Mouse (Mus musculus): Measurements from ENCODE around the gene Ppox.

GRCm38 (mm10) chr1:171285096-171285892 is 4.3 kb upstream of the Ppox start:
- TF ChIP-seq CTCF (IDR thresholded peaks at IDR 0.05; ENCODE audit: control insufficient read depth, insufficient read depth, insufficient replicate concordance, low read depth, low read length) (no peak), POLR2A (IDR thresholded peaks at IDR 0.05; ENCODE audit: control insufficient read depth, low read depth, low read length) (no peak; the same call in 1 of the 2 replicates)
